Mouse (Mus musculus) limb, embryonic 15.5 days (tissue): Measurements from ENCODE around the gene Dlg4. TPM values are rescaled to one million over a fixed set of nuclear protein-coding genes. Genes with fewer than 3 reads are reported as not detected.

Source experiments
- ATAC-seq: fragments of 200-750 bp; cut with Nextera tagmentation; 2 replicates; pipeline ENCODE4 v1.8.0; 2017; ENCODE audit warnings: low read depth, moderate TSS enrichment; ENCODE audit not compliant: insufficient number of reproducible peaks, low FRiP score, low TSS enrichment
- H3K27ac ChIP-seq: fragments of 300-500 bp; sonication (generic); 2 replicates; pipeline ENCODE4 v1.5.1; 2015; ENCODE audit warnings: moderate library complexity, mild to moderate bottlenecking, inconsistent platforms
- H3K27me3 ChIP-seq: fragments of 300-500 bp; sonication (generic); 2 replicates; pipeline ENCODE4 v1.6.1; 2015; ENCODE audit warnings: inconsistent platforms
- H3K36me3 ChIP-seq: fragments of 300-500 bp; sonication (generic); 2 replicates; pipeline ENCODE4 v1.6.1; 2015; ENCODE audit warnings: inconsistent platforms
- H3K4me1 ChIP-seq: fragments of 300-500 bp; sonication (generic); 2 replicates; pipeline ENCODE4 v1.6.1; 2015; ENCODE audit warnings: inconsistent platforms
- H3K4me2 ChIP-seq: fragments of 300-500 bp; sonication (generic); 2 replicates; pipeline ENCODE4 v1.6.1; 2015; ENCODE audit warnings: mild to moderate bottlenecking, inconsistent platforms
- H3K4me3 ChIP-seq: fragments of 300-500 bp; sonication (generic); 2 replicates; pipeline ENCODE4 v1.5.1; 2015; ENCODE audit warnings: mild to moderate bottlenecking, inconsistent platforms
- H3K9ac ChIP-seq: fragments of 300-500 bp; sonication (generic); 2 replicates; pipeline ENCODE4 v1.6.1; 2015; ENCODE audit warnings: inconsistent platforms
- H3K9me3 ChIP-seq: fragments of 300-500 bp; sonication (generic); 2 replicates; pipeline ENCODE4 v1.6.1; 2016; ENCODE audit warnings: inconsistent platforms
- WGBS: fragments of 180-500 bp; shearing (Covaris S2); methylation state at CpG from one replicate; pipeline ENCODE4 v1.1.7; 2015; 5-methylcytosine and 5-hydroxymethylcytosine counted together
- polyA plus RNA-seq: library from polyadenylated mRNA; unstranded; fragments of >200 nt; fragmentation: Nextera tagmentation; extraction: Ambion mirVana; gene quantifications from 2 replicates; pipeline ENCODE4 v1.2.1, GENCODE M21; 2015

The Dlg4 gene
- polyA plus RNA-seq, 1 experiment from 2014 or later: 10.7 TPM

- Histone ChIP-seq H3K4me1 (peaks cover 90% of the 10 kb centered on the region), H3K9me3 (no peaks in the 10 kb centered on the region), H3K27me3 (no peaks in the 10 kb centered on the region), H3K4me3 (peak overlapping the region; percentile 32), H3K9ac (no peak overlapping the region), H3K36me3 (no peaks in the 10 kb centered on the region), H3K27ac (no peak overlapping the region), H3K4me2 (peak overlapping the region; percentile 50)
- no peak for ATAC-seq
- 9% methylated on average over 11 of the region's 29 CpGs for WGBS
These were observed 6.9 kb downstream of the Dlg4 start for GRCm38 (mm10) chr11:70023481-70024150.

GRCm38 (mm10) chr11:70024151-70024514 is 7.4 kb downstream of the Dlg4 start:
- Histone ChIP-seq H3K4me1 (peaks cover 90% of the 10 kb centered on the region), H3K27ac (no peak overlapping the region), H3K4me2 (peak overlapping the region; percentile 50), H3K4me3 (peak overlapping the region; percentile 32), H3K9me3 (no peaks in the 10 kb centered on the region), H3K9ac (no peak overlapping the region), H3K27me3 (no peaks in the 10 kb centered on the region), H3K36me3 (no peaks in the 10 kb centered on the region)
- 13% methylated on average over 6 of the region's 6 CpGs for WGBS
- no peak for ATAC-seq

GRCm38 (mm10) chr11:70026689-70027088 is 9.9 kb downstream of the Dlg4 start:
- Histone ChIP-seq H3K27me3 (no peaks in the 10 kb centered on the region), H3K27ac (peak overlapping the region; percentile 85), H3K4me3 (peak overlapping the region; percentile 28), H3K4me2 (peak overlapping the region; percentile 50), H3K4me1 (peaks cover 77% of the 10 kb centered on the region), H3K9me3 (no peaks in the 10 kb centered on the region), H3K9ac (0 out of 2 replicates have a peak overlapping the region, but pooled peaks have one; percentile 8), H3K36me3 (peaks cover 12% of the 10 kb centered on the region)
- WGBS: 10% methylated on average over 17 of the region's 19 CpGs
- peak; percentile 50 for ATAC-seq

- H3K27me3 ChIP-seq: no peaks in the 10 kb centered on the region
- no peak for ATAC-seq
- H3K4me3 ChIP-seq: peak overlapping the region; percentile 28
- H3K27ac ChIP-seq: peak overlapping the region; percentile 85
- H3K9ac ChIP-seq: no peak overlapping the region
- peak overlapping the region; percentile 50 for H3K4me2 ChIP-seq
- no peaks in the 10 kb centered on the region for H3K9me3 ChIP-seq
- WGBS: 27% methylated on average over 9 of the region's 9 CpGs
- peaks cover 73% of the 10 kb centered on the region for H3K4me1 ChIP-seq
- peaks cover 19% of the 10 kb centered on the region for H3K36me3 ChIP-seq
These were observed 10.7 kb downstream of the Dlg4 start for GRCm38 (mm10) chr11:70027397-70027796.

GRCm38 (mm10) chr11:70028401-70029129 is 11.8 kb downstream of the Dlg4 start:
- Histone ChIP-seq H3K27me3 (no peaks in the 10 kb centered on the region), H3K4me3 (peak overlapping the region; percentile 28), H3K36me3 (peaks cover 30% of the 10 kb centered on the region), H3K9ac (no peak overlapping the region), H3K4me1 (peaks cover 66% of the 10 kb centered on the region), H3K4me2 (peak overlapping the region; percentile 50), H3K27ac (peak overlapping the region; percentile 85), H3K9me3 (no peaks in the 10 kb centered on the region)
- WGBS: 23% methylated on average over 12 of the region's 12 CpGs
- no peak for ATAC-seq

- peak; percentile 76 for ATAC-seq
- Histone ChIP-seq H3K9me3 (no peaks in the 10 kb centered on the region), H3K9ac (0 out of 2 replicates have a peak overlapping the region, but pooled peaks have one; percentile 7), H3K27me3 (no peaks in the 10 kb centered on the region), H3K27ac (peak overlapping the region; percentile 85), H3K36me3 (peaks cover 34% of the 10 kb centered on the region), H3K4me2 (peak overlapping the region; percentile 50), H3K4me3 (peak overlapping the region; percentile 28), H3K4me1 (peaks cover 59% of the 10 kb centered on the region)
- WGBS: 1% methylated on average over 20 of the region's 20 CpGs
These were observed 12.5 kb downstream of the Dlg4 start for GRCm38 (mm10) chr11:70029130-70029801.

GRCm38 (mm10) chr11:70029829-70030550 is 13.2 kb downstream of the Dlg4 start:
- H3K27me3 ChIP-seq: no peaks in the 10 kb centered on the region
- no peak for ATAC-seq
- WGBS: 45% methylated on average over 11 of the region's 11 CpGs
- no peaks in the 10 kb centered on the region for H3K9me3 ChIP-seq
- peak overlapping the region; percentile 28 for H3K4me3 ChIP-seq
- peak overlapping the region; percentile 85; the same call in 1 of the 2 replicates for H3K27ac ChIP-seq
- peaks cover 37% of the 10 kb centered on the region for H3K36me3 ChIP-seq
- H3K9ac ChIP-seq: 0 out of 2 replicates have a peak overlapping the region, but pooled peaks have one; percentile 7
- H3K4me1 ChIP-seq: peaks cover 52% of the 10 kb centered on the region
- peak overlapping the region; percentile 50 for H3K4me2 ChIP-seq

GRCm38 (mm10) chr11:70030651-70031320 is 14.0 kb downstream of the Dlg4 start:
- Histone ChIP-seq H3K4me1 (peaks cover 46% of the 10 kb centered on the region), H3K9ac (no peak overlapping the region), H3K36me3 (peaks cover 37% of the 10 kb centered on the region), H3K27ac (no peak overlapping the region), H3K4me3 (no peak overlapping the region), H3K9me3 (no peaks in the 10 kb centered on the region), H3K4me2 (no peak overlapping the region), H3K27me3 (no peaks in the 10 kb centered on the region)
- 94% methylated on average over 28 of the region's 28 CpGs for WGBS
- no peak for ATAC-seq

GRCm38 (mm10) chr11:70031321-70031670 is 14.6 kb downstream of the Dlg4 start:
- Histone ChIP-seq H3K4me2 (no peak overlapping the region), H3K27me3 (no peaks in the 10 kb centered on the region), H3K27ac (no peak overlapping the region), H3K4me3 (no peak overlapping the region), H3K4me1 (peaks cover 41% of the 10 kb centered on the region), H3K36me3 (peaks cover 40% of the 10 kb centered on the region), H3K9me3 (no peaks in the 10 kb centered on the region), H3K9ac (no peak overlapping the region)
- ATAC-seq: no peak
- 97% methylated on average over 11 of the region's 11 CpGs for WGBS

- Histone ChIP-seq H3K36me3 (peaks cover 62% of the 10 kb centered on the region), H3K27me3 (no peaks in the 10 kb centered on the region), H3K4me2 (no peak overlapping the region), H3K4me1 (no peaks in the 10 kb centered on the region), H3K4me3 (no peak overlapping the region), H3K27ac (no peak overlapping the region), H3K9me3 (no peaks in the 10 kb centered on the region), H3K9ac (no peak overlapping the region)
- no peak for ATAC-seq
- WGBS: 64% methylated on average over 7 of the region's 7 CpGs
These were observed 21.4 kb downstream of the Dlg4 start for GRCm38 (mm10) chr11:70038174-70038573.

GRCm38 (mm10) chr11:70039631-70040030 is 22.9 kb downstream of the Dlg4 start:
- no peaks in the 10 kb centered on the region for H3K27me3 ChIP-seq
- no peak overlapping the region for H3K27ac ChIP-seq
- WGBS: 91% methylated on average over 10 of the region's 10 CpGs
- H3K4me1 ChIP-seq: no peaks in the 10 kb centered on the region
- H3K9ac ChIP-seq: no peak overlapping the region
- ATAC-seq: no peak
- H3K4me3 ChIP-seq: no peak overlapping the region
- peaks cover 65% of the 10 kb centered on the region for H3K36me3 ChIP-seq
- no peak overlapping the region for H3K4me2 ChIP-seq
- H3K9me3 ChIP-seq: no peaks in the 10 kb centered on the region
